Mouse (Mus musculus) liver, postnatal 0 days (tissue): ENCODE data around the gene Safb. TPM values are rescaled to one million over a fixed set of nuclear protein-coding genes. Genes with fewer than 3 reads are reported as not detected.
"Not testable (repeated sequence)": the region's sequence is repeated elsewhere in the genome, so short reads cannot be mapped to it uniquely, and the experiment has no call there.

Experiments
- ATAC-seq: fragments of 200-750 bp; cut with Nextera tagmentation; 2 replicates; pipeline ENCODE4 v1.8.0; 2017; ENCODE audit warnings: mild to moderate bottlenecking, moderate library complexity
- DNase-seq: peaks from one replicate; pipeline ENCODE4 v3.0.0-alpha.2; 2016
- H3K27ac ChIP-seq: fragments of 300-500 bp; sonication (generic); 2 replicates; pipeline ENCODE4 v1.5.1; 2014; ENCODE audit warnings: antibody characterized with exemption, moderate library complexity, mild to moderate bottlenecking, low read depth
- H3K27me3 ChIP-seq: fragments of 300-500 bp; sonication (generic); 2 replicates; pipeline ENCODE4 v1.6.1; 2014; ENCODE audit warnings: low read length, control low read depth, mixed read lengths; ENCODE audit not compliant: insufficient read depth
- H3K36me3 ChIP-seq: fragments of 300-500 bp; sonication (generic); replicated peaks from 2 replicates; pipeline ENCODE4 v1.6.1; 2014; ENCODE audit warnings: mild to moderate bottlenecking, control low read depth, low read length, moderate library complexity, mixed read lengths; ENCODE audit not compliant: insufficient read depth
- H3K4me1 ChIP-seq: fragments of 300-500 bp; sonication (generic); 2 replicates; pipeline ENCODE4 v1.6.1; 2014; ENCODE audit warnings: antibody characterized with exemption, mild to moderate bottlenecking, control low read depth; ENCODE audit not compliant: insufficient read depth
- H3K4me2 ChIP-seq: fragments of 300-500 bp; sonication (generic); 2 replicates; pipeline ENCODE4 v1.6.1; 2014; ENCODE audit warnings: low read depth, mild to moderate bottlenecking, low read length, moderate library complexity, mixed read lengths
- H3K4me3 ChIP-seq: fragments of 300-500 bp; sonication (generic); 2 replicates; pipeline ENCODE4 v1.5.1; 2014; ENCODE audit warnings: low read depth, low read length
- H3K9ac ChIP-seq: fragments of 300-500 bp; sonication (generic); replicated peaks from 2 replicates; pipeline ENCODE4 v1.6.1; 2014; ENCODE audit warnings: mild to moderate bottlenecking, moderate library complexity
- H3K9me3 ChIP-seq: fragments of 300-500 bp; sonication (generic); 2 replicates; pipeline ENCODE4 v1.6.1; 2016; ENCODE audit warnings: mild to moderate bottlenecking, control low read depth, low read length, mixed read lengths
- CTCF ChIP-seq: sonication (generic); IDR thresholded peaks from 2 replicates; pipeline ENCODE4 v1.5.1; 2016; ENCODE audit warnings: antibody characterized with exemption, low read depth
- EP300 ChIP-seq: IDR thresholded peaks from 2 replicates; pipeline ENCODE4 v1.6.1; 2016; ENCODE audit warnings: antibody characterized with exemption, low read depth, mild to moderate bottlenecking
- WGBS: fragments of 180-500 bp; shearing (Covaris S2); extraction: QIAGEN DNeasy Blood & Tissue Kit; methylation state at CpG from one replicate; pipeline ENCODE4 v1.1.7; 2014; ENCODE audit not compliant: insufficient replicate concordance; 5-methylcytosine and 5-hydroxymethylcytosine counted together
- polyA plus RNA-seq: library from polyadenylated mRNA; unstranded; fragments of >200 nt; fragmentation: Nextera tagmentation; extraction: Ambion mirVana; gene quantifications from 2 replicates; pipeline ENCODE4 v1.2.1, GENCODE M21; 2015

The Safb gene
- polyA plus RNA-seq, 1 experiment from 2014 or later, result 28.4 TPM

DNA sequence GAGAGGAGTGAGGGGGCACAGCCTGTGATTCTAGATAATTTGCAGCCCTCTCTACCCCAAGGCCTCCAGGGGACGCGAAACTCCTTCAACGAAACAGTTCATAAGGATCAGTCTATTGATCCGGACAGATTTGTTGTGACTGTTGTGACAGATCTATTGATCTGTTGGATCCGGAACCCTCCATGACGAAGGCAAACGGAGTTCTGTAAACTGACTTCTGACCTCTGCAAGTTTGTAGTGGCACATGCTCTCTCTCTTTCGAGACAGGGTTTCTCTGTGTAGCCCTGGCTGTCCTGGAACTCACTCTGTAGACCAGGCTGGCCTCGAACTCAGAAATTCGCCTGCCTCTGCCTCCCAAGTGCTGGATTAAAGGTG, 27.9 kb downstream of the Safb start:
- DNase-seq, result peak; percentile 52
- not testable (repeated sequence) for H3K27me3 ChIP-seq, H3K4me3 ChIP-seq, H3K9me3 ChIP-seq
- peaks cover 43% of the 10 kb centered on the region for H3K4me1 ChIP-seq
- H3K27ac ChIP-seq, result peak overlapping the region; percentile 86
- peak; percentile 44 for ATAC-seq
- peak overlapping the region; percentile 63 for H3K4me2 ChIP-seq
- H3K36me3 ChIP-seq, result peaks cover 31% of the 10 kb centered on the region
- 54% methylated on average over 10 of the region's 10 CpGs for WGBS
- 0 out of 2 replicates have a peak overlapping the region, but pooled peaks have one; percentile 5 for H3K9ac ChIP-seq
- TF ChIP-seq CTCF, result 0 out of 2 replicates have a peak, but pooled peaks have one; percentile 13

DNA sequence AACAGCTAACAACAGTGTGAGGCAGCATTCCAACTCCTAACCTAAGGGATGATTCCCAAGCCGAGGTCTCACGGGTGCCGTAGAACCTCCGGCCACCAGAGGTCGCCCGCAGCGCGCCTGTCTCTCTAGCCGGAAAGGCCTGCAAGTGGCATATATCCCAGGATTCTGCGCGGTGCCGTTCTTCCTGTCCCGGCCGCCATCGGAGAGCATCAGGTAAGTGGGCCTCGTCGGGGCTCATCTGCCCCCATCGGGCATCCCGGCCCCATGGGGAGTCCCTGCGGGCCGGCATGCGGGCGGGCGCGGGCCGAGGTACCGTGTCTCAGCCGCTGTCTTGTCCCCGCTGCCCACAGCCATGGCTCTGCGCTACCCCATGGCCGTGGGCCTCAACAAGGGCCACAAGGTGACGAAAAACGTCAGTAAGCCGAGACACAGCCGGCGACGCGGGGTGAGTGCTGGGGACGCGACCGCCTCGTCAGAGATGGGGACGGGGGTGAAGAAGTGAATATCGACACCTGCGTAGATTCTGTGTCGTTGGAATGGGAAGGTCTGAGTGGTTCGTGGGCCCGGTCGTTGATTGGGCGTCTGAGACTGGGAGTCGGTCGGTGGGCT, 28.7 kb downstream of the Safb start, which contains the start of gene Rpl36:
Rpl36 (plus strand) TSS at position 181 of the 609 bp plus-strand sequence.
- H3K36me3 ChIP-seq, result peaks cover 36% of the 10 kb centered on the region
- H3K4me2 ChIP-seq, result peak within 1 kb of the TSS; percentile 93
- H3K4me1 ChIP-seq, result peaks cover 41% of the 10 kb centered on the region
- H3K9ac ChIP-seq, result peak within 1 kb of the TSS; percentile 75
- DNase-seq (peak; percentile 95), ATAC-seq (peak; percentile 58)
- WGBS, result under 1% methylated on average over 52 of the region's 52 CpGs
- H3K27me3 ChIP-seq, result no peaks in the 10 kb centered on the region
- peak within 1 kb of the TSS; percentile 61 for H3K4me3 ChIP-seq
- no peaks in the 10 kb centered on the region for H3K9me3 ChIP-seq
- TF ChIP-seq EP300, result no peak; the same call in 1 of the 2 replicates
- peak; percentile 99 for TF ChIP-seq CTCF
- H3K27ac ChIP-seq, result peak within 1 kb of the TSS; percentile 86

DNA sequence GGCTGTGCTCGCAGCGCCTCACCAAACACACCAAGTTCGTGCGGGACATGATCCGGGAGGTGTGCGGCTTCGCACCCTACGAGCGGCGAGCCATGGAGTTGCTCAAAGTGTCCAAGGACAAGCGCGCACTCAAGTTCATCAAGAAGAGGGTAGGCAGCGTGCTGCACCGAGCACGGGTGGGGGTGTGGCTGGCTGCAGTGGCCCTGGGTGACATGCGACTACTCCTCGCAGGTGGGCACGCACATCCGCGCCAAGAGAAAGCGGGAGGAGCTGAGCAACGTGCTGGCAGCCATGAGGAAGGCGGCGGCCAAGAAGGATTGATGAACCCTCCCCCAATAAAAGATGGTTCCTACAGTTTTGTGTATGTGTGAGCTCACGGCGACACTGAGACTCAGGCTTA, 29.3 kb downstream of the Safb start:
- Histone ChIP-seq H3K27ac (peak overlapping the region; percentile 86), H3K9ac (peak overlapping the region; percentile 75), H3K4me1 (peaks cover 36% of the 10 kb centered on the region), H3K4me2 (peak overlapping the region; percentile 93), H3K36me3 (peaks cover 42% of the 10 kb centered on the region), H3K4me3 (peak overlapping the region; percentile 61)
- not testable (repeated sequence) for ATAC-seq, H3K27me3 ChIP-seq, H3K9me3 ChIP-seq
- peak; percentile 53 for DNase-seq
- WGBS, result under 1% methylated on average over 24 of the region's 26 CpGs

DNA sequence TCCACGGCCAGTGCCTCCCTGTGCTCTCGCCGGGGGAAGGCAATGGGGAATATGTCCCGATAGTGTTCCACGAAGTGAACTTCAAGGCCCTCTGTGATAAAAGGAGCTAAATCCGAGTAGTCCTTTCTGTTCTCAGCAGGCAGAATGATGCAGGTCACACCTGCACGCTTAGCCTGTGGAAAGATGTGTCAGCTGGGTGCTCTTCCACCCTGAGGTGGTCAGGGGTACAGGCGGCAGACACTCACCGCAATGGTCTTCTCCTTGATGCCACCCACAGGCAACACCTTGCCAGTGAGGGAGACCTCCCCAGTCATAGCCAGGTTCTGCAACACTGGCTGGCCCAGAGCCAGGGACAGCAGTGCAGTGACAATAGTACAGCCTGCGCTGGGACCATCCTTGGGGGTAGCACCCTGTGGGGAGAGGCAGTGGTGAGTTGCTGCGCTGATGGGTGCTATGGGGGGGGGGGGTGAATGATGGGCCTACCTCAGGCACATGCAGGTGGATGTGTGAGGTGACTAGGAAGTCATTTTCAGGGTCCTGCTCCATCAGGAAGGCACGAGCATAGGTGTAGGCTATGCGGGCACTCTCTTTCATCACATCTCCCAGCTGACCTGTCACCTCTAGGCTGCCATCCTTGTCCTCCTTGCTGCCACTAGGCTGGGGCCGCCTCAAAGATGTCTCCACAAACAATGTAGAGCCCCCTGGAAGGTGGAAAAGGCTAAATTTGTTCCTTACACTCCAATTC, 29.9 kb downstream of the Safb start:
- Histone ChIP-seq H3K9me3 (no peaks in the 10 kb centered on the region), H3K36me3 (peaks cover 49% of the 10 kb centered on the region), H3K4me3 (peak overlapping the region; percentile 61), H3K27me3 (no peaks in the 10 kb centered on the region), H3K27ac (peak overlapping the region; percentile 86; the same call in 1 of the 2 replicates), H3K9ac (peak overlapping the region; percentile 75), H3K4me2 (peak overlapping the region; percentile 93), H3K4me1 (peaks cover 34% of the 10 kb centered on the region)
- ATAC-seq, result no peak
- TF ChIP-seq EP300 (no peak), CTCF (no peak)
- 20% methylated on average over 14 of the region's 14 CpGs for WGBS
- peak; percentile 66 for DNase-seq

DNA sequence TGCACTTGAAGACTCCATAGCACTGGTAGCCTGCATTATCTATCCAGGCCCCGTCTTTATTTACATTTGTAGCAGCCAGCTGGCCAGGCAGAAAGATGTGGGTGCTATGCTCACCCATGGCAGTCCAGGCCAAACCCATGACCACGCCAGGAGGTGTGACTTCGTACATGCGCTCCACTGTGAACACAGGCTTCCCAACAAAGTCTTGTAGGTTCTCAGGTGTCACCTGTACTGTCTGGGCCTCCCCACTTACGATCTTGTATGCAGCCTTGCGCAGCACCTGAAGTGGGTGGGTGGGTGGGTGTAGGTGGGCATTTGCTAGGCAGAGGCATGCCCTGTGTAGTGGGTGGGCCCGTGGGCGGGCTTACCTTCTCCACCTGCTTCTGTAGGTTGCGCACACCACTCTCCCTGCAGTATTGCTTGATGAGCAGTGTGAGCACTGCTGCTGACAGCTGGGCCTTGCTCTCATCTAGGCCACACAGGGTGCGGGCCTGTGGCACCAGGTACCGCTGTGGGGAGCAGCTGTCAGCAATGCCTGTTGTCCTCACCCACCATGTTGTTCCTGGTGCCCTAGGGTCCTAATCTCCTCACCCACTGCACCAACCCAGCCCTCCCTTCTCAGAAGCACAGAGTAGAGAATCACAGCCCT, 30.6 kb downstream of the Safb start:
- DNase-seq, result no peak
- Histone ChIP-seq H3K4me3 (0 out of 2 replicates have a peak overlapping the region, but pooled peaks have one; percentile 61), H3K27ac (0 out of 2 replicates have a peak overlapping the region, but pooled peaks have one; percentile 8), H3K27me3 (no peaks in the 10 kb centered on the region), H3K9me3 (no peaks in the 10 kb centered on the region), H3K4me1 (peaks cover 31% of the 10 kb centered on the region), H3K36me3 (peaks cover 55% of the 10 kb centered on the region), H3K4me2 (peak overlapping the region; percentile 93), H3K9ac (peak overlapping the region; percentile 75)
- WGBS, result 78% methylated on average over 11 of the region's 11 CpGs
- TF ChIP-seq EP300 (no peak), CTCF (no peak)
- no peak for ATAC-seq

DNA sequence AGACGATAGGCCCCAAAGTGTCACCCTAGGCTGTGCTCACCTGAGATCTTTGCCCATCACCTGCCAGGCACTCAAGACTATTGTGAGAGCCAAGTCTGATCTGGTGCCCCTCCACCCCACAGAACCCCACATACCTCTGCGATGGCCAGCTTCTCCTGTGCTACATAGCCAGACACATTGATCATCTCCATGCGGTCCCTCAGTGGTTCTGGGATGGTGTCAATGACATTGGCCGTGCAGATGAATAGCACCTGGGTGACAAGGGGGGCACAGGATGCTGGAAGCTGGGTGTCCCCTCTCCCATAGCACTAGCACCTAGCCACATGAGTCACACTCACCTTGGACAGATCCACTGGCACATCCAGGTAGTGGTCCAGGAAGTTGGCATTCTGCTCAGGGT, 31.2 kb downstream of the Safb start:
- H3K4me2 ChIP-seq, result no peak overlapping the region
- peaks cover 29% of the 10 kb centered on the region for H3K4me1 ChIP-seq
- H3K27ac ChIP-seq, result no peak overlapping the region
- 77% methylated on average over 4 of the region's 4 CpGs for WGBS
- no peak for TF ChIP-seq CTCF
- TF ChIP-seq EP300, result no peak
- no peak overlapping the region for H3K4me3 ChIP-seq
- H3K9ac ChIP-seq, result no peak overlapping the region
- ATAC-seq, result no peak
- H3K27me3 ChIP-seq, result no peaks in the 10 kb centered on the region
- H3K9me3 ChIP-seq, result no peaks in the 10 kb centered on the region
- peaks cover 60% of the 10 kb centered on the region for H3K36me3 ChIP-seq
- no peak for DNase-seq
